In genomic region chr13:45088796-45089221, GRCm38 (mm10) we compare ENCODE assay signal across 10 mouse cellular contexts. TPM values are rescaled to one million over a fixed set of nuclear protein-coding genes. Genes with fewer than 3 reads are reported as not detected.
DNase-seq lines count a peak whose midpoint lies in the region; ATAC-seq and TF ChIP-seq lines count a peak whose summit lies in the region.
"Had no signal": no experiment of that assay in that cellular context is flagged by ENCODE, and none has a peak within 500 bp of the region (broad histone marks: within the 10 kb centered on the region; RNA-seq: fewer than 3 reads in every experiment).

No protein-coding gene starts in this region.

- no peaks in the 10 kb centered on the region for H3K36me3 ChIP-seq in small intestine, adult 2 months (ENCODE audit: control insufficient read depth, insufficient read depth, low read length)
- no peaks in the 10 kb centered on the region for H3K36me3 ChIP-seq in midbrain, embryonic 14.5 days (ENCODE audit: control insufficient read depth, insufficient read depth, low read length)

- DNase-seq in heart, postnatal 4 days = peak; percentile 8
- no peak for DNase-seq in heart, postnatal 36 days
- DNase-seq in kidney, postnatal 4 days = peak; percentile 51 to 72
- no peak for DNase-seq in midbrain, embryonic 14.5 days
- no peak for DNase-seq in spleen, postnatal 36 days (ENCODE audit: low spot score in 2 of 2)
- DNase-seq in spleen, postnatal 4 days (ENCODE audit: low spot score in 2 of 2) = no peak
- DNase-seq: cerebellum, postnatal 14 days had no signal

- TF ChIP-seq CTCF in small intestine, adult 2 months (IDR thresholded peaks at IDR 0.05; ENCODE audit: extremely low read depth, insufficient read length, insufficient replicate concordance, low read depth, low read length) = no peak

- no peak overlapping the region for H3K4me3 ChIP-seq in small intestine, adult 2 months (ENCODE audit: low read depth, low read length)
- H3K4me3 ChIP-seq in midbrain, embryonic 14.5 days (replicated peaks; ENCODE audit: low read depth, low read length) = no peak overlapping the region

- peak overlapping the region; percentile 57 for H3K27ac ChIP-seq in small intestine, adult 2 months (ENCODE audit: insufficient read depth, low read depth, low read length)
- H3K27ac ChIP-seq in midbrain, embryonic 14.5 days (replicated peaks; ENCODE audit: low read depth, low read length) = no peak overlapping the region

- peak; percentile 35 for ATAC-seq in granulocyte monocyte progenitor cell, adult 5-6 weeks (replicated peaks; ENCODE audit: poor library complexity, severe bottlenecking)
- ATAC-seq in midbrain, embryonic 14.5 days (ENCODE audit: low FRiP score, low TSS enrichment) = no peak

- H3K27me3 ChIP-seq in small intestine, adult 2 months (ENCODE audit: control insufficient read depth, insufficient read depth, low read length) = no peaks in the 10 kb centered on the region
- H3K27me3 ChIP-seq in midbrain, embryonic 14.5 days (ENCODE audit: control insufficient read depth, insufficient read depth, low read length) = no peaks in the 10 kb centered on the region
- H3K27me3 ChIP-seq: CH12.LX had no signal

- no peak overlapping the region for H3K4me2 ChIP-seq in midbrain, embryonic 14.5 days (ENCODE audit: low read length)

- no peak overlapping the region for H3K9ac ChIP-seq in midbrain, embryonic 14.5 days (replicated peaks; ENCODE audit: low read length)

- 14% methylated on average over 2 of the region's 2 CpGs for WGBS in small intestine, adult 2 months
- 77% methylated on average over 2 of the region's 2 CpGs for WGBS in midbrain, embryonic 14.5 days

- peaks cover 9% of the 10 kb centered on the region; the same call in 1 of the 2 replicates for H3K4me1 ChIP-seq in small intestine, adult 2 months (ENCODE audit: control insufficient read depth, insufficient read depth, insufficient read length, low read length)
- H3K4me1 ChIP-seq in midbrain, embryonic 14.5 days (ENCODE audit: control insufficient read depth, insufficient read depth, low read length) = no peaks in the 10 kb centered on the region

- no peaks in the 10 kb centered on the region for H3K9me3 ChIP-seq in midbrain, embryonic 14.5 days (ENCODE audit: control insufficient read depth, low read length)

- no peak for TF ChIP-seq POLR2A in small intestine, adult 2 months (IDR thresholded peaks at IDR 0.05; ENCODE audit: low read depth, low read length)

- intact Hi-C loops in heart, postnatal 36 days (cut with DNase I) = no loop called here

RNA-seq across cellular contexts. Expression of gene Gm9817, which starts 10.3 kb away (rescaled TPM):
- under 1 TPM; 0.26 to 0.27 TPM for total RNA-seq in heart, postnatal 4 days (2021)
- total RNA-seq in heart, postnatal 36 days (2021) = under 1 TPM in 1 of 2 experiments, not detected in 1; 0.25 TPM
- total RNA-seq in granulocyte monocyte progenitor cell, adult 5-6 weeks (2014; fragmentation: Nextera tagmentation) = not detected in 2 replicates
- not detected in 2 replicates for total RNA-seq in granulocyte monocyte progenitor cell, adult 5-6 weeks (2017)
- polyA plus RNA-seq in small intestine, adult 2 months (2012; rRNA removed) = 0.06 and 0.08 TPM in 2 replicates
- polyA plus RNA-seq in midbrain, embryonic 14.5 days (2014; fragmentation: Nextera tagmentation; extraction: Ambion mirVana) = not detected in 2 replicates
- total RNA-seq: CH12.LX had no signal

Comparison
In these comparisons a context has a peak if more than half of its experiments do, and no peak if none do; other contexts are left out.
1. DNase-seq: peak in heart, postnatal 4 days (single experiment) and kidney, postnatal 4 days (2 of 2); none in heart, postnatal 36 days (0 of 2), midbrain, embryonic 14.5 days (single experiment), spleen, postnatal 36 days (0 of 2) and spleen, postnatal 4 days (0 of 2).